Mouse (Mus musculus): ENCODE measurements around the gene Ccdc22. TPM values are rescaled to one million over a fixed set of nuclear protein-coding genes. Genes with fewer than 3 reads are reported as not detected.

The Ccdc22 gene
- 33.1 and 36.0 TPM in 2 replicates for polyA plus RNA-seq (2015; fragmentation: Nextera tagmentation; extraction: Ambion mirVana)

- peak; percentile 76 for DNase-seq (ENCODE audit: low spot score)
These were observed at the start of gene Ccdc22 for GRCm38 (mm10) chrX:7604879-7605574. Gene Ccdc22, minus strand, starts transcription at chrX:7605517.

GRCm38 (mm10) chrX:7648671-7649304, 43.5 kb upstream of the Ccdc22 start:
- peak; percentile 90 for DNase-seq (ENCODE audit: low spot score)

- DNase-seq (ENCODE audit: low spot score) = peak; percentile 80
These were observed 40.0 kb upstream of the Ccdc22 start for GRCm38 (mm10) chrX:7645349-7645748.

GRCm38 (mm10) chrX:7640785-7641184, 35.5 kb upstream of the Ccdc22 start:
- DNase-seq (ENCODE audit: low spot score) = no peak

- DNase-seq (ENCODE audit: low spot score) = no peak
These were observed 34.4 kb upstream of the Ccdc22 start for GRCm38 (mm10) chrX:7639536-7640325.

GRCm38 (mm10) chrX:7638401-7639091, 33.2 kb upstream of the Ccdc22 start, which contains the start of gene Syp:
Gene Syp, plus strand, starts transcription at chrX:7638471.
- peak; percentile 83 for DNase-seq (ENCODE audit: low spot score)

GRCm38 (mm10) chrX:7635101-7635500, 29.8 kb upstream of the Ccdc22 start:
- no peak for DNase-seq (ENCODE audit: low spot score)

- no peak for DNase-seq (ENCODE audit: low spot score)
These were observed 27.2 kb upstream of the Ccdc22 start for GRCm38 (mm10) chrX:7632560-7632959.

GRCm38 (mm10) chrX:7617889-7618551, 12.7 kb upstream of the Ccdc22 start:
- no peak for DNase-seq (ENCODE audit: low spot score)

- DNase-seq (ENCODE audit: low spot score) = no peak
These were observed 5.4 kb upstream of the Ccdc22 start for GRCm38 (mm10) chrX:7610536-7611258.

- DNase-seq (ENCODE audit: low spot score) = no peak
These were observed 4.7 kb upstream of the Ccdc22 start for GRCm38 (mm10) chrX:7610035-7610434.

GRCm38 (mm10) chrX:7606783-7607182, 1.5 kb upstream of the Ccdc22 start, which contains the start of gene Cacna1f:
Gene Cacna1f, plus strand, starts transcription at chrX:7607083.
- DNase-seq (ENCODE audit: low spot score) = no peak

- no peak for DNase-seq (ENCODE audit: low spot score)
These were observed 241 bp upstream of the Ccdc22 start for GRCm38 (mm10) chrX:7605575-7605941.

- DNase-seq (ENCODE audit: low spot score) = no peak
These were observed 1.3 kb downstream of the Ccdc22 start for GRCm38 (mm10) chrX:7604004-7604403.

- no peak for DNase-seq (ENCODE audit: low spot score)
These were observed 9.9 kb downstream of the Ccdc22 start for GRCm38 (mm10) chrX:7595371-7595770.

GRCm38 (mm10) chrX:7586356-7586755, 19.0 kb downstream of the Ccdc22 start:
- DNase-seq (ENCODE audit: low spot score) = peak; percentile 21

- no peak for DNase-seq (ENCODE audit: low spot score)
These were observed 21.4 kb downstream of the Ccdc22 start for GRCm38 (mm10) chrX:7583881-7584280.

- no peak for DNase-seq (ENCODE audit: low spot score)
These were observed 24.2 kb downstream of the Ccdc22 start for GRCm38 (mm10) chrX:7581151-7581550.

- DNase-seq (ENCODE audit: low spot score) = no peak
These were observed 30.5 kb downstream of the Ccdc22 start for GRCm38 (mm10) chrX:7574885-7575231.

All from thymus, postnatal 0 days (tissue).